Mouse (Mus musculus): ENCODE results near the gene Nupl1. TPM values are rescaled to one million over a fixed set of nuclear protein-coding genes. Genes with fewer than 3 reads are reported as not detected.

Gene Nupl1
- polyA plus RNA-seq, 1 experiment = 0.09 TPM

DNA sequence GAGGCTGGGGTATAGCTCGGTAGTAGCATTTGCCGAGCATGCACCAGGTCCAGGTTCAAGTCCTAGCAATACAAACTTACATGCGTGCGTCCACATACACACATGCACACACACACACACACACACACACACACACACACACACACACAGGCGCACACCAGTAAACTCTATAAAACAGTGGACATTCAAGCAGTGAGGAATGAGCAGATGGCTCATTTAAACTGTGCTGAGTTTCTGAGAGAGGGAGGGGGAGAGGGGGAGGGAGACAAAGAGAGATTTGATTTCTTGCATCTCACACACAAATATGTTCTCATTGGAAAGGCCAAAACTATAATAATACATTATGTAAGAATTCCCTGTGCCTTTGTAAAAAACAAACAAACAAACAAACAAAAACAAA, 55.2 kb downstream of the Nupl1 start:
- H3K4me1 ChIP-seq (ENCODE audit: control insufficient read depth, insufficient read depth, low read length) = no peaks in the 10 kb centered on the region
- no peak for DNase-seq
- WGBS = 75% methylated on average over 5 of the region's 5 CpGs
- no peak for TF ChIP-seq POLR2A (IDR thresholded peaks at IDR 0.05; ENCODE audit: borderline replicate concordance, extremely low read depth, low read depth, low read length)
- TF ChIP-seq CTCF (IDR thresholded peaks at IDR 0.05; ENCODE audit: insufficient read depth, low read length) = no peak
- H3K4me3 ChIP-seq (replicated peaks; ENCODE audit: extremely low read depth, low read depth, low read length) = no peak overlapping the region

DNA sequence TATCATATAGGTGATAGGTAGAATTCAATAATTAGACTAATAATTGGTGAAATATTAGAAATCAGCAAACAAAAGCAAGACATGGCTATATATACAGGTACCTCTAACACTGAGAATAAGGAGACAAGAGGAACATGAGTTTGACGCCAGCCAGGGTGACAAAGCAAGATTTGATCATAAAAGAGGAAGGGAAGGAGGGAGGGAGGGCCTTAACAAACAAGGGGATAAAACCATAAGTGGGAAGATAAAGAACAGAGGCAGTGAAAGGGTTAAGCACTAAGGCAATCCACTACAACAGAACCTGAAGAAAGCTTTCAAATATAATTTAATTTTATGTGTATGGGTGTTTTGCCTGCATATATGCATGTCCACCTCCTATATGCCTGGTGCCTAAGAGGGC, 56.6 kb downstream of the Nupl1 start:
- Histone ChIP-seq H3K4me1 (ENCODE audit: control insufficient read depth, insufficient read depth, low read length) (no peaks in the 10 kb centered on the region), H3K4me3 (replicated peaks; ENCODE audit: extremely low read depth, low read depth, low read length) (no peak overlapping the region)
- WGBS = 75% methylated on average over 1 of the region's 1 CpGs
- no peak for DNase-seq
- TF ChIP-seq CTCF (IDR thresholded peaks at IDR 0.05; ENCODE audit: insufficient read depth, low read length) (no peak), POLR2A (IDR thresholded peaks at IDR 0.05; ENCODE audit: borderline replicate concordance, extremely low read depth, low read depth, low read length) (no peak)

DNA sequence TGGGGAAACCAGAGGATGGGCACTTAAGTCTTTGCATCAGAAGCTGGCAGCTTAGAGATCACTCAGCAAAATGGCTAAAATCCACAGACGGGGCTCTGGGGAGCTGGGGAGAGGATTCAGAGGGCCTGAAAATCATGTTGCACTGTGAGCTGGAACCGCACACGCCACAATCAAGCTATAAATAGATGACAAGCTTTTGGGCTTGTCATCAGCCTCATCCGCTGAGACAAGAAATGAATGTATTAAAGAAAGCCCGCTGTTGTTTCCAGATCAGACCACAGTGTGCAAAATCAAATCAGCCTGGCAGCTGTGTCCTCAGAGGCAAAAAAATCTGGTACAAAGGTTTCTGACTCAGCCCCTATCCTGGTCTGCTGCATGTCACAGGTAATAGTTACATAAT, 61.5 kb downstream of the Nupl1 start:
- TF ChIP-seq CTCF (IDR thresholded peaks at IDR 0.05; ENCODE audit: insufficient read depth, low read length) (no peak), POLR2A (IDR thresholded peaks at IDR 0.05; ENCODE audit: borderline replicate concordance, extremely low read depth, low read depth, low read length) (no peak)
- WGBS = 85% methylated on average over 5 of the region's 5 CpGs
- Histone ChIP-seq H3K4me1 (ENCODE audit: control insufficient read depth, insufficient read depth, low read length) (no peaks in the 10 kb centered on the region), H3K4me3 (replicated peaks; ENCODE audit: extremely low read depth, low read depth, low read length) (no peak overlapping the region)
- no peak for DNase-seq

GRCm38 (mm10) chr14:60188201-60188825, 62.9 kb downstream of the Nupl1 start:
- WGBS = 75% methylated on average over 5 of the region's 5 CpGs
- no peak for TF ChIP-seq POLR2A (IDR thresholded peaks at IDR 0.05; ENCODE audit: borderline replicate concordance, extremely low read depth, low read depth, low read length)
- TF ChIP-seq CTCF (IDR thresholded peaks at IDR 0.05; ENCODE audit: insufficient read depth, low read length) = no peak
- no peaks in the 10 kb centered on the region for H3K4me1 ChIP-seq (ENCODE audit: control insufficient read depth, insufficient read depth, low read length)

GRCm38 (mm10) chr14:60181306-60181705, 69.9 kb downstream of the Nupl1 start:
- H3K4me1 ChIP-seq (ENCODE audit: control insufficient read depth, insufficient read depth, low read length) = peaks cover 3% of the 10 kb centered on the region
- no peak overlapping the region for H3K4me3 ChIP-seq (replicated peaks; ENCODE audit: extremely low read depth, low read depth, low read length)
- no peak for TF ChIP-seq CTCF (IDR thresholded peaks at IDR 0.05; ENCODE audit: insufficient read depth, low read length)
- 94% methylated on average over 2 of the region's 2 CpGs for WGBS
- no peak for DNase-seq

More at GRCm38 (mm10) chr14:60188201-60188825, 62.9 kb downstream of the Nupl1 start:
- no peak overlapping the region for H3K4me3 ChIP-seq (replicated peaks; ENCODE audit: extremely low read depth, low read depth, low read length)
- DNase-seq = no peak

- DNase-seq = no peak
Observed at GRCm38 (mm10) chr14:60178571-60178955, 72.7 kb downstream of the Nupl1 start.

DNA sequence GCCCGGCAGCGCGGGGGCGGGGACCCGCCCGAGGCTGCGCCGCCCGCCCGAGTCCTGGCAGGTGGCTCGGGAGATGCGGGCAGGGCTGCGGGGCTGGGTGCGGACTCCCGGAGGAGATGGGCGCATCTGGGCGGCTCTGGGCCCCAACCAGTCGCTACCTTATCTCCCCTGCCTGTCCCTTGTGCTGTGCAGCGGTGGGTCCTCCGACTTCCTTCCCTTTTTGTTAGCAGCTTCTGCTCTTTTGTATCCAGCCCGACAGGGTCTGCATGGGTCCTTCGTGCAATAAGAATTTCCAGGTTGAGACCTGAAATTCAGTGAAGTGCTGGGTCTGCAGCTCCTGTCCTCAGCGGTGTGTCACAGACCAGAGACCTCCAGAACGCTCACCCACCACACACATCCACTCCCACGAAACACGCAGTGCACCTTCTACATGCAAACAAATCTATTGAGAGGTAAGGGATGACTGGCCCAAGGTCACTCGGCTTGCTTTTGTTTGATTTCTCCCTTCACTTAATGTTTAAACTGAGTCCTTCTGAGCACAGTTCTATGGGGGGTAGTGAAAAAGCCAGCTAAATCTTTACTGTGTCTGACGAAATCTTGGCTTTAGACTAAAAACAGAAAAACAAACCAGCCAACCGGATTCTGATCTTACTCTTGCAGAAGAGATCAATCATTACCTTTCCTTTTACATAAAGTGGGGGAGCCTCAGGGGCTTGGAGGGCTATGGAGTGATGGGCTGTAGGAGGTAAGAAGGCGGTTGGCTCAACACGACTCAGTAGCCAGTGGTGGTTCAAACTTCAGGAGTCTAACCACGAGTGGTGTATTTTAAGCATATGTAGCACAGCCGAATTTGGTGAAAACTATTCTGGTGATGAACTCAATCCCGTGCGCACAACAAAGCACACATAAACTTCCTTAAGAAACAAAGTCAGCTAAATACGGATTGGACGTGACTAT, 73.3 kb downstream of the Nupl1 start:
- TF ChIP-seq POLR2A (IDR thresholded peaks at IDR 0.05; ENCODE audit: borderline replicate concordance, extremely low read depth, low read depth, low read length) (no peak), CTCF (IDR thresholded peaks at IDR 0.05; ENCODE audit: insufficient read depth, low read length) (no peak)
- peaks cover 3% of the 10 kb centered on the region for H3K4me1 ChIP-seq (ENCODE audit: control insufficient read depth, insufficient read depth, low read length)
- DNase-seq = no peak
- H3K4me3 ChIP-seq (replicated peaks; ENCODE audit: extremely low read depth, low read depth, low read length) = peak overlapping the region; percentile 32
- WGBS = 23% methylated on average over 28 of the region's 37 CpGs

More at GRCm38 (mm10) chr14:60178571-60178955, 72.7 kb downstream of the Nupl1 start:
- Histone ChIP-seq H3K4me3 (replicated peaks; ENCODE audit: extremely low read depth, low read depth, low read length) (no peak overlapping the region), H3K4me1 (ENCODE audit: control insufficient read depth, insufficient read depth, low read length) (peaks cover 3% of the 10 kb centered on the region)
- WGBS = 25% methylated on average over 2 of the region's 2 CpGs
- TF ChIP-seq CTCF (IDR thresholded peaks at IDR 0.05; ENCODE audit: insufficient read depth, low read length) (no peak), POLR2A (IDR thresholded peaks at IDR 0.05; ENCODE audit: borderline replicate concordance, extremely low read depth, low read depth, low read length) (no peak)

GRCm38 (mm10) chr14:60176891-60177613, 74.2 kb downstream of the Nupl1 start:
- TF ChIP-seq CTCF (IDR thresholded peaks at IDR 0.05; ENCODE audit: insufficient read depth, low read length) = no peak
- no peak for TF ChIP-seq POLR2A (IDR thresholded peaks at IDR 0.05; ENCODE audit: borderline replicate concordance, extremely low read depth, low read depth, low read length)

GRCm38 (mm10) chr14:60176469-60176890, 74.8 kb downstream of the Nupl1 start:
- TF ChIP-seq POLR2A (IDR thresholded peaks at IDR 0.05; ENCODE audit: borderline replicate concordance, extremely low read depth, low read depth, low read length) = no peak
- no peak for TF ChIP-seq CTCF (IDR thresholded peaks at IDR 0.05; ENCODE audit: insufficient read depth, low read length)
- Histone ChIP-seq H3K4me3 (replicated peaks; ENCODE audit: extremely low read depth, low read depth, low read length) (no peak overlapping the region), H3K4me1 (ENCODE audit: control insufficient read depth, insufficient read depth, low read length) (peaks cover 3% of the 10 kb centered on the region)
- no peak for DNase-seq
- 32% methylated on average over 9 of the region's 9 CpGs for WGBS

More at GRCm38 (mm10) chr14:60176891-60177613, 74.2 kb downstream of the Nupl1 start:
- Histone ChIP-seq H3K4me1 (ENCODE audit: control insufficient read depth, insufficient read depth, low read length) (peaks cover 3% of the 10 kb centered on the region), H3K4me3 (replicated peaks; ENCODE audit: extremely low read depth, low read depth, low read length) (peak overlapping the region; percentile 70)
- DNase-seq = peak; percentile 5
- WGBS = under 1% methylated on average over 75 of the region's 84 CpGs

Data from lung, adult 2 months (tissue).